Mouse (Mus musculus): Measurements from ENCODE around the gene Gm3095.
"Not testable (repeated sequence)": the region's sequence is repeated elsewhere in the genome, so short reads cannot be mapped to it uniquely, and the experiment has no call there.

Gene Gm3095

DNA sequence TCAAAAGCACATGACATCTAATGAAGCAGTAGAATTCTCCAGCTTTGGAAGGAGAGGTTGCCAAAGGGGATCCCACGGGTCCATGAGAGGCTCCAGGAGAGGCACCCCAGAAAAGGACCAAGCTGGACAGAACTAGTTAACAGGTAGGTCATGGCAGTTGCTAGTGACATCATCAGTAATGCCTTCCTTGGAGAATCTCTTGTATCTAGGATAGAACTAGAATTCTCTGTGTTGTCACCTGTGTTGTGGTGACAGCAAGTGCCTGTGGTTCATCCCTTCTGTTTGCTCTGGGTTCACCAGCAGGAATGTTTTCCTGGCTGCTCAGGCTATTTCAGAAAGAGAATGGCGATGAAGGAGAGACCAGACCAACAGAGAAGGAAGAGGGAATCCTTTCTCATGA lies at the start of gene Gm3095:
Gm3095 (plus strand) TSS at position 301 of the 400 bp plus-strand sequence.
- DNase-seq (ENCODE audit: low spot score) = not testable (repeated sequence)

DNA sequence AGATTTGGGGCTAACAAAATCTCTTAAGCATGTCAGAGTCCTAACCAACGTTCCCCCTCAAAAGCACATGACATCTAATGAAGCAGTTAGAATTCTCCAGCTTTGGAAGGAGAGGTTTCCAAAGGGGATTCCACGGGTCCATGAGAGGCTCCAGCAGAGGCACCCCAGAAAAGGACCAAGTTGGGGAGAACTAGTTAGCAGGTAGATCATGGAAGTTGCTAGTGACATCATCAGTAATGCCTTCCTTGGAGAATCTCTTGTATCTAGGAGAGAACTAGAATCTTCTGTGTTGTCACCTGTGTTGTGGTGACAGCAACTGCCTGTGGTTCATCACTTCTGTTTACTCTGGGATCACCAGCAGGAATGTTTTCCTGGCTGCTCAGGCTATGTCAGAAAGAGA lies 31.9 kb upstream of the Gm3095 start, which contains the start of gene Gm3029:
Gm3029 (plus strand) TSS at position 301 of the 400 bp plus-strand sequence.
- DNase-seq (ENCODE audit: low spot score) = not testable (repeated sequence)

DNA sequence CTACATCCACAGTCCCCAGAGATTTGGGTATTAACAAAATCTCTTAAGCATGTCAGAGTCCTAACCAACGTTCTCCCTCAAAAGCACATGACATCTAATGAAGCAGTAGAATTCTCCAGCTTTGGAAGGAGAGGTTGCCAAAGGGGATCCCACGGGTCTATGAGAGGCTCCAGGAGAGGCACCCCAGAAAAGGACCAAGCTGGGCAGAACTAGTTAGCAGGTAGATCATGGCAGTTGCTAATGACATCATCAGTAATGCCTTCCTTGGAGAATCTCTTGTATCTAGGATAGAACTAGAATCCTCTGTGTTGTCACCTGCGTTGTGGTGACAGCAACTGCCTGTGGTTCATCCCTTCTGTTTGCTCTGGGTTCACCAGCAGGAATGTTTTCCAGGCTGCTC lies 34.7 kb downstream of the Gm3095 start, which contains the start of gene Gm3099:
Gm3099 (plus strand) TSS at position 301 of the 400 bp plus-strand sequence.
- not testable (repeated sequence) for DNase-seq (ENCODE audit: low spot score)

All from T-cell, adult 2 months (primary cell).